Mouse (Mus musculus) liver, embryonic 16.5 days (tissue): ENCODE measurements around the gene Exoc3l2. TPM values are rescaled to one million over a fixed set of nuclear protein-coding genes. Genes with fewer than 3 reads are reported as not detected.
"Not testable (repeated sequence)": the region's sequence is repeated elsewhere in the genome, so short reads cannot be mapped to it uniquely, and the experiment has no call there.

ENCODE experiments used
- ATAC-seq: fragments of 200-750 bp; cut with Nextera tagmentation; 2 replicates; pipeline ENCODE4 v1.8.0; 2017; ENCODE audit warnings: low read depth, mild to moderate bottlenecking, moderate number of reproducible peaks, moderate library complexity
- H3K27ac ChIP-seq: fragments of 300-500 bp; sonication (generic); 2 replicates; pipeline ENCODE4 v1.5.1; 2014; ENCODE audit warnings: mild to moderate bottlenecking, low read length
- H3K27me3 ChIP-seq: fragments of 300-500 bp; sonication (generic); 2 replicates; pipeline ENCODE4 v1.6.1; 2014; ENCODE audit warnings: low read depth, low read length, mixed read lengths; ENCODE audit not compliant: control insufficient read depth, insufficient read depth
- H3K36me3 ChIP-seq: fragments of 300-500 bp; sonication (generic); 2 replicates; pipeline ENCODE4 v1.6.1; 2014; ENCODE audit warnings: mild to moderate bottlenecking; ENCODE audit not compliant: control insufficient read depth, insufficient read depth
- H3K4me1 ChIP-seq: fragments of 300-500 bp; sonication (generic); 2 replicates; pipeline ENCODE4 v1.6.1; 2014; ENCODE audit warnings: low read depth, low read length, mixed read lengths; ENCODE audit not compliant: control insufficient read depth
- H3K4me2 ChIP-seq: fragments of 300-500 bp; sonication (generic); 2 replicates; pipeline ENCODE4 v1.6.1; 2014; ENCODE audit warnings: low read depth, low read length, mixed read lengths
- H3K4me3 ChIP-seq: fragments of 300-500 bp; sonication (generic); 2 replicates; pipeline ENCODE4 v1.5.1; 2014; ENCODE audit warnings: low read depth, mild to moderate bottlenecking, low read length
- H3K9ac ChIP-seq: fragments of 300-500 bp; sonication (generic); 2 replicates; pipeline ENCODE4 v1.6.1; 2014; ENCODE audit warnings: low read depth, low read length
- H3K9me3 ChIP-seq: fragments of 300-500 bp; sonication (generic); replicated peaks from 2 replicates; pipeline ENCODE4 v1.6.1; 2016; ENCODE audit warnings: low read length; ENCODE audit not compliant: control insufficient read depth
- WGBS: fragments of 180-500 bp; shearing (Covaris S2); extraction: QIAGEN DNeasy Blood & Tissue Kit; methylation state at CpG from one replicate; pipeline ENCODE4 v1.1.7; 2014; ENCODE audit not compliant: insufficient replicate concordance; 5-methylcytosine and 5-hydroxymethylcytosine counted together
- polyA plus RNA-seq: library from polyadenylated mRNA; unstranded; fragments of >200 nt; fragmentation: Nextera tagmentation; extraction: Ambion mirVana; gene quantifications from 2 replicates; pipeline ENCODE4 v1.2.1, GENCODE M21; 2015

Gene Exoc3l2
- polyA plus RNA-seq, 1 experiment from 2014 or later = 0.54 TPM

DNA sequence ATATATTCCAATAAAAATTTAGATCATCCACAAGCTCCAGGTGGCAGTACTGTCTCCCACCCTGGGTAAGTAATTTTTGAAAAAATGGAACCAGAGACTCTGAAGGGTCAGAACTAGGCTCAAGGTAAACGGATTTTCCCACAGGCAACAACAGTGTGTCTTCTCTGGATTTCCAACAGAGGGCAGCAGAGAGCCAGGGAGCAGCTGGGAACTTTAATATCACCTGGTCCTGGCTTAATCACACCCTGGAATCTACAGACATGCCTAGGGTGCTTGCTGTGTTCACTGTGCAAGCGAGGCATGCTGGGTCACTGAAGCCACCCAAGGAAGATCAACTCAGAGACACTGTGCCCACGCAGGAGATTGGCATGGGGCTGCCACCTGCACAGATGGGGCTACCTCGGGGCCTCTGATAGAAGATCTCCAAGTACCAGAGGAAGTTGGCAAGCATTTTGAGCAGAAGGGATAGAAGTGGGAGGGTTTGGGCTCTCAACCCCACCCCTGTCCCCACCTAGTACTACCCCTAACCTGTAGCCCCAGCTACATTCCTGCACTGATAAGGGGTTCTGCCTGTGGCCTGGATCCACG is 40.4 kb downstream of the Exoc3l2 start:
- no peak overlapping the region for H3K9ac ChIP-seq
- H3K9me3 ChIP-seq = no peaks in the 10 kb centered on the region
- no peak overlapping the region for H3K4me3 ChIP-seq
- peaks cover 13% of the 10 kb centered on the region for H3K4me1 ChIP-seq
- 25% methylated on average over 5 of the region's 5 CpGs for WGBS
- no peak overlapping the region for H3K27ac ChIP-seq
- no peaks in the 10 kb centered on the region for H3K27me3 ChIP-seq
- ATAC-seq = no peak
- H3K4me2 ChIP-seq = no peak overlapping the region
- no peaks in the 10 kb centered on the region for H3K36me3 ChIP-seq

DNA sequence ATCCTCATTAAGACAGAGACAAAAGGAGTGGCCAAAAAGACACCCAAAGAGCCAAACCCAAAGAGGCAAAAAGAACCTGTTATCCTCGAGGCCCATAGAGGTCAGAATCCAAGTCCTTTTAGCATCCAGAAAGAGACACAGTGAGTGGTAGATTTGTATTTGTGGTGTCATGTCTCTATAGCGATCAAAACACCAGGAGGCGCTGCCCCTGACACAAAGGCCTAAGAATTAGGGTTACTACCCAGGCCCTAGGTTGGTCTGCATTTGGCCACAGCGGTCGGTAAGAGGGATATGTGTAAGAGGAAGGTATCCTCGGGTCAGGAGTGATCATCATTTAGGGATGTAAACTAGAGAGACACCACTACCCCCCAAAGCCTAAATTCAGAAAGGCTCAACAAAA is 43.2 kb downstream of the Exoc3l2 start:
- no peak for ATAC-seq

DNA sequence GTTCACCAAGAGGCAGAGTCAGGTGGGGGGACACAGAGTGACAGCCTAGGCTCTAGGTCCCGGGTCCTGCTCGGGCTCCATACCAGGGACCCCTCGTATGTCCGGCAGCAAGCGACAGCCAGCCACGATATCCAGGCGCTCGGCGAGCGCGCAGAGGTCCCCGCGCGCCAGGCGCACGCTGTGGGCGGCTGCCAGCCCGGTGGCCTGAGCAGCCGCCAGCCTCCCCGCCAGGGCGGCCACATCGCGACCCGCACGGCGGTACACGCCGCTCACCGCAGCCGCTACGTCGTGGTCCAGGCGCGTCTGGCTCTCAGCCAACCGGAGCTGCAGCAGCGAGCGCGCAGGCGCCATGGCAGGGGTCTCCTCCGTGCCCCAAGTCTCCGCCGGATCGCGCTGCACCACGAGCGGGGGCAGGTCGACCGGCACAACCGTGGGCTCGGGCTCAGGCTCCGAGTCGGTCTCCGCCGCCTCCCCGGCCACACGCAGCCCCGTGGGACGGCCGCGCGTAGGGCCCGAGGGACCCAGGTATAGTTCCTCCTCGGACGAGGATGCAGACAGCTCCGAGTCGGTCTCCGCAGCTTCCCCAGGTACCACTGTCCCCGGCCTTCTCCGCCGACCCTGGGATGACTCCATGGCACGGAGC is 44.0 kb downstream of the Exoc3l2 start:
- no peaks in the 10 kb centered on the region for H3K27me3 ChIP-seq
- peak overlapping the region; percentile 86 for H3K9ac ChIP-seq
- peak overlapping the region; percentile 88 for H3K4me2 ChIP-seq
- H3K36me3 ChIP-seq = no peaks in the 10 kb centered on the region
- H3K4me1 ChIP-seq = peaks cover 22% of the 10 kb centered on the region
- 2% methylated on average over 69 of the region's 71 CpGs for WGBS
- no peak overlapping the region for H3K27ac ChIP-seq
- H3K4me3 ChIP-seq = peak overlapping the region; percentile 83
- H3K9me3 ChIP-seq = no peaks in the 10 kb centered on the region
- no peak for ATAC-seq

More for the DNA sequence above, 43.2 kb downstream of the Exoc3l2 start:
- Histone ChIP-seq H3K36me3 (no peaks in the 10 kb centered on the region), H3K9me3 (no peaks in the 10 kb centered on the region), H3K27ac (no peak overlapping the region), H3K4me1 (peaks cover 22% of the 10 kb centered on the region), H3K9ac (no peak overlapping the region), H3K27me3 (no peaks in the 10 kb centered on the region), H3K4me2 (no peak overlapping the region; the same call in 1 of the 2 replicates), H3K4me3 (no peak overlapping the region)
- 25% methylated on average over 6 of the region's 6 CpGs for WGBS

DNA sequence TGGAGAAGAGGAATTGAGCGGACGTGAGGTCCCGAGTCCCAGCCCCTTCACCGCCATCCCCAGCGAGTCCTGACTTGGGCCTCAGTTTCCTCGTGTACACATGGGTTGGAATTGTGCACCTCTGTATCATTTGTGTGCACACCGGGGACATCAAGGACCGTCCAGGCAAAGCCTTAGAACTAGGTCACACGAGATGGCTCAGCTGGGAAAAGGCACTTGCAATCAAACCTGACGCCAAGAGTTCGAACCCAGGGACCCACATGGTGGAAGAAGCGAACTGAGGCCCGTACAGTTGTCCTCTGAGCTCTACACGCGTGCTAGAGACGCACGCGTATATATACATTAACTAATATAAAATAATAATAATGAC is 44.5 kb downstream of the Exoc3l2 start:
- Histone ChIP-seq H3K4me1 (peaks cover 22% of the 10 kb centered on the region), H3K4me3 (peak overlapping the region; percentile 83), H3K9ac (peak overlapping the region; percentile 86), H3K27ac (peak overlapping the region; percentile 85; the same call in 1 of the 2 replicates), H3K36me3 (no peaks in the 10 kb centered on the region), H3K27me3 (no peaks in the 10 kb centered on the region), H3K9me3 (no peaks in the 10 kb centered on the region), H3K4me2 (peak overlapping the region; percentile 88)
- WGBS = 5% methylated on average over 18 of the region's 18 CpGs
- ATAC-seq = no peak

DNA sequence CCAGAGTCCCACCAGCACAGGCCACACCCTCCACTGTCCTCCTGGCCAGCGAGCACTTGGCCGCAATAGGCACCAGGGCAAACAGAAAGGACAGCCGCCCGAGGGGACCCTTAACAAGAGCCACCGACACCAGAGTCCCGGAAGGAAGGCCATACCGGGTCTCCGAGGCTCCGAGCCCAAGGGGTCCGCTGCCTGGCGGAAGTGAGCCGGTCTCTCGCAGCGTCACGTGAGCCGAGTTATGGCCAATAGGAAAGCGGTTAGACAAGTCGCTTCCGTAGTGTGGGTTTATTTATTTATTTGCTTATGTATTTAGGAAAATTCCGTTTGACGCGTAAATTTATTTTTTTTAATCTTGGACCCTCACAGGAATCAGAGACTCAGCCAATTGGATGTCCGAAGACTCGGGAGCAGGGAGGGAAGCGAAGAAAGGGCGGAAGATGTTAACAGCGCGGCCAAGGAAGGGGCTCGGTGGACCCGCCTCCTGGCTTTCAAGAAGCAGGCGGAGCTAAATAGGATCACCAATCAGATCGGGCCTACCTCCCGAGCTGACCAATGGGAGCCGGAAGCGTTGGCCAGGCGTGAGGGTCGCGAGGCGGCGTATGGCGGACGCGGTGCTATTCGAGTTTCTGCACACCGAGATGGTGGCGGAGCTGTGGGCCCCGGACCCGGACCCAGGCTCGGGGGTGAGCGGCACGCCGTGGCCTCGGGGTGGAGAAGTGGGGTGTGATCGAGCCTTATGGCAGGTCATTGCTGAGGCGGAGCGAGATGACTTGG is 45.2 kb downstream of the Exoc3l2 start, which contains the start of the genes Bloc1s3 and Trappc6a:
Bloc1s3 (minus strand) TSS at position 218 of the 774 bp plus-strand sequence.
Trappc6a (plus strand) TSS at position 246 of the 774 bp plus-strand sequence.
- H3K4me2 ChIP-seq = peak within 1 kb of the TSS; percentile 88
- peak within 1 kb of the TSS; percentile 83 for H3K4me3 ChIP-seq
- ATAC-seq = peak; percentile 95
- peak within 1 kb of the TSS; percentile 85 for H3K27ac ChIP-seq
- H3K4me1 ChIP-seq = peaks cover 22% of the 10 kb centered on the region
- WGBS = under 1% methylated on average over 56 of the region's 56 CpGs
- no peaks in the 10 kb centered on the region for H3K27me3 ChIP-seq
- peak within 1 kb of the TSS; percentile 86 for H3K9ac ChIP-seq
- H3K9me3 ChIP-seq = no peaks in the 10 kb centered on the region
- no peaks in the 10 kb centered on the region for H3K36me3 ChIP-seq

DNA sequence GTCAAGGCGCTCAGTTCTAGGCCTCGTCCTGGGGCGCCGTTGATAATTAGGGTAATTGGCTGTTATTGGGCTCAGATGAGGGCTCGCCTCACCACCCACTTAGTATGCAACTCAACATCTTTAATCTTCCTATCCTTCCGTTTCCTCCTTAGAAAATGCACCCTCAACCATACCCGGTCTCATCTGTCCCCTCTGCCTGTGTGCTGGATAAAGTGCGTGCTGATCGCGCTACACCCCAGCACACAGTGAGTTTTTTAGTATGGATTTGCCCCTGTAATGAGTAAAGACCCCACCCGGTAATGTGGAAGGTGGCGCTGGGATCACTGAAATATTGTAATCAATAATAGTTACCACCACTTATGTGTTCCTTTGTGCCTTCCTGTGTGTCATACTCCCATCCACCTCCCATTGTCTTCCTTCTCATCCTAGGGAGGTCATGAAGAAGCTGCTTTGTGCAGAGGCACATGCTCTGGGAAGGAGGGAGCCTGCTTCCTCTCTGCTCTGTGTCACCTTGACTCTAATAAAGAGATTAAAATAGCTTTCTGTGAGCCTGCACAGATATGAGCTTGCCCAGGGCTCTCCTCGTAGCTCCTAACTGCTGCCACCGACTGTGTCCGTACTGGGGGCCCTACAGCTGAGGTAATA is 45.9 kb downstream of the Exoc3l2 start:
- H3K36me3 ChIP-seq = no peaks in the 10 kb centered on the region
- ATAC-seq = peak; percentile 7
- peak overlapping the region; percentile 70 for H3K27ac ChIP-seq
- H3K9ac ChIP-seq = peak overlapping the region; percentile 86
- peak overlapping the region; percentile 88 for H3K4me2 ChIP-seq
- peaks cover 22% of the 10 kb centered on the region for H3K4me1 ChIP-seq
- WGBS = 3% methylated on average over 15 of the region's 15 CpGs
- peak overlapping the region; percentile 83 for H3K4me3 ChIP-seq
- H3K27me3 ChIP-seq = no peaks in the 10 kb centered on the region
- no peaks in the 10 kb centered on the region for H3K9me3 ChIP-seq

DNA sequence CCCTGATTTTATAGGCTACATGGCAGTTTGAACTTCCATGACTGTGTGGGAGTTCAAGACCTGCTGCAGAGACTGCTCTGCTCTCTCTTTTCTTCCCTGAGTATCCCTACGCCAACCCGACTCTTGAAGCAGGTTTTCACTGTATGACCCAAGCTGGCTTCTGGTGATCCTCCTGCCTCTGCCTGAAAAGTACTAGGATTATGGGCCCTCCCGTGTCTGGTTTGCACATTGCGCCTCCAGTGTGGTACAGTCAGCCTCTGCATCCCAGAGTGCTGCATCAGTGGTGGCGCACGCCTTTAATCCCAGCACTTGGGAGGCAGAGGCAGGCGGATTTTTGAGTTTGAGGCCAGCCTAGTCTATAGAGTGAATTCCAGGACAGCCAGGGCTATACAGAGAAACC is 46.7 kb downstream of the Exoc3l2 start:
- 93% methylated on average over 7 of the region's 7 CpGs for WGBS
- Histone ChIP-seq H3K36me3 (no peaks in the 10 kb centered on the region), H3K9me3 (no peaks in the 10 kb centered on the region), H3K27ac (no peak overlapping the region), H3K9ac (no peak overlapping the region), H3K4me2 (peak overlapping the region; percentile 88), H3K4me3 (no peak overlapping the region; the same call in 1 of the 2 replicates), H3K4me1 (peaks cover 22% of the 10 kb centered on the region), H3K27me3 (no peaks in the 10 kb centered on the region)
- no peak for ATAC-seq

DNA sequence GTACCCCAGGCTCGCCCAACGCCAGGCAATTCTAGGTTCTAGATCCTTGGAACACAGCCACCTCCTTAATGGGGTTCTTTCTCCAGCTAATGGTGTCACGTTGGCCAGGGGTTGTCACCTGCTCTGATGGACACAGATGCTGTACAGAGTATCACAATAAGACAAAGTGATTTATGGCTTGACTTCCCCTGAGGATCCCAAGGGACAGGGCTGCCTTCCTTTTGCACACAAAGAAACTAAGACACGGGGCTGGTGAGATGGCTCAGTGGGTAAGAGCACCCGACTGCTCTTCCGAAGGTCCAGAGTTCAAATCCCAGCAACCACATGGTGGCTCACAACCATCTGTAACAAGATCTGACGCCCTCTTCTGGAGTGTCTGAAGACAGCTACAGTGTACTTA is 48.8 kb downstream of the Exoc3l2 start:
- not testable (repeated sequence) for H3K27me3 ChIP-seq, ATAC-seq, H3K4me3 ChIP-seq, H3K27ac ChIP-seq, H3K9ac ChIP-seq, H3K36me3 ChIP-seq, H3K9me3 ChIP-seq, H3K4me2 ChIP-seq
- H3K4me1 ChIP-seq = peaks cover 19% of the 10 kb centered on the region
- WGBS = 64% methylated on average over 6 of the region's 7 CpGs
